ENCODE assay signal across 14 mouse cellular contexts in the genomic region with DNA sequence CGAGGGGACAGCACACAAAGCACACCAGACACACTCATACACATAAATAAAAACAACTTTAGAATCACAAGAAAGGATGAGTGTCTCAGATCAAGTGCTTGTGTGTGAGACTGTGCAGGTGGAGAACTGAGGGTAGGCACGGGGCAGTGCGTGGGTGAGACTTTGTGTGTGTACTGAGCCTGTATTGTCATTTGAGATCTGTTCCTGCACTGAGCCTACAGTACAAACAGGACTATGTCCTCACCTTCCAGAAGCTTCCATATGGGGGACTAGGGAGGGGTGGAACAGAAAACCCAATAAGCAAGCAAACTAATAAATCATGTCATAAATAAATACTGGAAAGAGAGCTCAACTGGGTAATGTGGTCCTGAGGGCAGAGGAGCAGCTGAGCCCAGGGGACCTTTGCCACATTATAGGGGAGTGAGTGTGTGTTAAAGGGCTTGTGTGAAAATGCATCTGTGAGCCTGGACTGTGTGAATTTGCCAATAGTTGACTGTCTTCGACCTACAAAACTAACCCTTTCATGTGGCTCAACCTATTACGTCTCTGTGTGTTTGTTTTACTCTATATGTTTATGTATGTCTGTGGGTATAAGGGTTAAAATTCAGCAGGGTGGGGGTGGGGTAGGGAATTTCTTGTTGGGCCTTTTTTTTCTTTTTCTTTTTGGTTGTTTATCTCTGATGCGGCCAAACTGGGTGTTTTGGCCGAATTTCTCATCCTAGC. TPM values are rescaled to one million over a fixed set of nuclear protein-coding genes. Genes with fewer than 3 reads are reported as not detected.
DNase-seq lines count a peak whose midpoint lies in the region; ATAC-seq and TF ChIP-seq lines count a peak whose summit lies in the region.
"Had no signal": no experiment of that assay in that cellular context is flagged by ENCODE, and none has a peak within 500 bp of the region (broad histone marks: within the 10 kb centered on the region; RNA-seq: fewer than 3 reads in every experiment).

No protein-coding gene starts in this region.

- no peak overlapping the region for H3K27ac ChIP-seq in heart, embryonic 13.5 days (replicated peaks)
- H3K27ac ChIP-seq in lung, embryonic 15.5 days, result peak overlapping the region; percentile 59
- H3K27ac ChIP-seq in intestine, embryonic 15.5 days, result peak overlapping the region; percentile 46; the same call in 1 of the 2 replicates
- no peak overlapping the region for H3K27ac ChIP-seq in neural tube, embryonic 15.5 days (replicated peaks)
- H3K27ac ChIP-seq in left cerebral cortex, adult 2 months, result no peak overlapping the region

- 57% methylated on average over 7 of the region's 7 CpGs for WGBS in heart, embryonic 13.5 days
- WGBS in lung, embryonic 15.5 days, result 44% methylated on average over 7 of the region's 7 CpGs
- WGBS in intestine, embryonic 15.5 days, result 46% methylated on average over 7 of the region's 7 CpGs
- WGBS in neural tube, embryonic 15.5 days, result 65% methylated on average over 7 of the region's 7 CpGs

- intact Hi-C loops in left cerebral cortex, adult 2 months (cut with DNase I), result no loop called here

- H3K27me3 ChIP-seq in heart, embryonic 13.5 days (replicated peaks), result no peaks in the 10 kb centered on the region
- no peaks in the 10 kb centered on the region for H3K27me3 ChIP-seq in lung, embryonic 15.5 days
- H3K27me3 ChIP-seq in intestine, embryonic 15.5 days (replicated peaks), result no peaks in the 10 kb centered on the region
- no peaks in the 10 kb centered on the region for H3K27me3 ChIP-seq in neural tube, embryonic 15.5 days (replicated peaks)
- H3K27me3 ChIP-seq: Patski had no signal

- H3K4me3 ChIP-seq in heart, embryonic 13.5 days, result no peak overlapping the region
- H3K4me3 ChIP-seq in lung, embryonic 15.5 days, result peak overlapping the region; percentile 22
- no peak overlapping the region for H3K4me3 ChIP-seq in intestine, embryonic 15.5 days (replicated peaks)
- no peak overlapping the region for H3K4me3 ChIP-seq in neural tube, embryonic 15.5 days (replicated peaks)
- H3K4me3 ChIP-seq in left cerebral cortex, adult 2 months, result no peak overlapping the region
- H3K4me3 ChIP-seq: erythroblast, embryonic 14.5 days had no signal

- no peak for ATAC-seq in heart, embryonic 13.5 days (ENCODE audit: extremely low read depth, insufficient number of reproducible peaks, low FRiP score, low TSS enrichment)
- ATAC-seq in lung, embryonic 15.5 days (ENCODE audit: borderline replicate concordance, extremely low read depth, low FRiP score, low TSS enrichment), result peak; percentile 81
- peak; percentile 41; the same call in 1 of the 2 replicates for ATAC-seq in intestine, embryonic 15.5 days
- ATAC-seq in neural tube, embryonic 15.5 days (ENCODE audit: low FRiP score), result no peak
- ATAC-seq: Patski had no signal

- H3K4me1 ChIP-seq in heart, embryonic 13.5 days, result peaks cover 40% of the 10 kb centered on the region
- H3K4me1 ChIP-seq in lung, embryonic 15.5 days, result peaks cover 22% of the 10 kb centered on the region
- H3K4me1 ChIP-seq in intestine, embryonic 15.5 days (replicated peaks), result peaks cover 9% of the 10 kb centered on the region
- peaks cover 9% of the 10 kb centered on the region; the same call in 1 of the 2 replicates for H3K4me1 ChIP-seq in neural tube, embryonic 15.5 days

- peaks cover 91% of the 10 kb centered on the region for H3K36me3 ChIP-seq in heart, embryonic 13.5 days
- H3K36me3 ChIP-seq in lung, embryonic 15.5 days, result peaks cover 24% of the 10 kb centered on the region
- peaks cover 14% of the 10 kb centered on the region for H3K36me3 ChIP-seq in intestine, embryonic 15.5 days
- no peaks in the 10 kb centered on the region for H3K36me3 ChIP-seq in neural tube, embryonic 15.5 days

- no peaks in the 10 kb centered on the region for H3K9me3 ChIP-seq in heart, embryonic 13.5 days
- H3K9me3 ChIP-seq in lung, embryonic 15.5 days, result no peaks in the 10 kb centered on the region
- H3K9me3 ChIP-seq in intestine, embryonic 15.5 days, result no peaks in the 10 kb centered on the region
- H3K9me3 ChIP-seq in neural tube, embryonic 15.5 days (replicated peaks), result no peaks in the 10 kb centered on the region

- peak overlapping the region; percentile 17 for H3K9ac ChIP-seq in heart, embryonic 13.5 days
- H3K9ac ChIP-seq in lung, embryonic 15.5 days, result no peak overlapping the region
- H3K9ac ChIP-seq in intestine, embryonic 15.5 days, result no peak overlapping the region
- H3K9ac ChIP-seq in neural tube, embryonic 15.5 days (replicated peaks), result no peak overlapping the region

- peak overlapping the region; percentile 58 for H3K4me2 ChIP-seq in heart, embryonic 13.5 days
- H3K4me2 ChIP-seq in lung, embryonic 15.5 days, result peak overlapping the region; percentile 50
- peak overlapping the region; percentile 47 for H3K4me2 ChIP-seq in intestine, embryonic 15.5 days (replicated peaks)
- peak overlapping the region; percentile 39 for H3K4me2 ChIP-seq in neural tube, embryonic 15.5 days

- no peak for TF ChIP-seq CTCF in left cerebral cortex, adult 2 months (IDR thresholded peaks at IDR 0.05)

- no peak for DNase-seq in heart, adult 18-20 months
- no peak for DNase-seq in lung, postnatal 14 days
- DNase-seq in left cerebral cortex, adult 2 months (ENCODE audit: extremely low spot score in 1 of 2, low spot score in 2 of 2), result no peak
- no peak for DNase-seq in urinary bladder, postnatal 10 days (ENCODE audit: low spot score)
- DNase-seq: cerebellum, adult 8-10 months; right cerebral cortex, adult 18-20 months had no signal

RNA-seq across cellular contexts. Expression of a gene that starts 11.9 kb away (rescaled TPM):
- polyA plus RNA-seq in heart, embryonic 13.5 days (2015; fragmentation: Nextera tagmentation; extraction: Ambion mirVana), result 16.1 and 17.1 TPM in 2 replicates
- total RNA-seq in heart, adult 18-20 months (2021), result 1 to 10 TPM; 2.6 to 3.3 TPM
- 15.1 and 15.9 TPM in 2 replicates for polyA plus RNA-seq in lung, embryonic 15.5 days (2015; fragmentation: Nextera tagmentation; extraction: Ambion mirVana)
- polyA plus RNA-seq in intestine, embryonic 15.5 days (2015; fragmentation: Nextera tagmentation; extraction: Ambion mirVana), result 15.0 and 16.3 TPM in 2 replicates
- 1.3 and 5.0 TPM in 2 replicates for polyA plus RNA-seq in neural tube, embryonic 15.5 days (2015; fragmentation: Nextera tagmentation; extraction: Ambion mirVana)
- under 1 TPM; 0.27 to 0.30 TPM for total RNA-seq in left cerebral cortex, adult 2 months (2021)

RNA-seq across cellular contexts. Expression of a gene that starts 23.8 kb away (rescaled TPM):
- 72.3 and 89.1 TPM in 2 replicates for polyA plus RNA-seq in heart, embryonic 13.5 days (2015; fragmentation: Nextera tagmentation; extraction: Ambion mirVana)
- 100 to 1,000 TPM; 109 to 146 TPM for total RNA-seq in heart, adult 18-20 months (2021)
- polyA plus RNA-seq in lung, embryonic 15.5 days (2015; fragmentation: Nextera tagmentation; extraction: Ambion mirVana), result 44.3 and 48.0 TPM in 2 replicates
- 56.1 and 67.2 TPM in 2 replicates for polyA plus RNA-seq in intestine, embryonic 15.5 days (2015; fragmentation: Nextera tagmentation; extraction: Ambion mirVana)
- 78.9 and 86.0 TPM in 2 replicates for polyA plus RNA-seq in neural tube, embryonic 15.5 days (2015; fragmentation: Nextera tagmentation; extraction: Ambion mirVana)
- 10 to 100 TPM; 49.1 to 51.3 TPM for total RNA-seq in left cerebral cortex, adult 2 months (2021)

RNA-seq across cellular contexts. Expression of a gene that starts 28.1 kb away (rescaled TPM):
- 0.24 and 0.27 TPM in 2 replicates for polyA plus RNA-seq in heart, embryonic 13.5 days (2015; fragmentation: Nextera tagmentation; extraction: Ambion mirVana)
- not detected for total RNA-seq in heart, adult 18-20 months (2021)
- 0.20 and 0.27 TPM in 2 replicates for polyA plus RNA-seq in lung, embryonic 15.5 days (2015; fragmentation: Nextera tagmentation; extraction: Ambion mirVana)
- 0.08 and 0.13 TPM in 2 replicates for polyA plus RNA-seq in intestine, embryonic 15.5 days (2015; fragmentation: Nextera tagmentation; extraction: Ambion mirVana)
- polyA plus RNA-seq in neural tube, embryonic 15.5 days (2015; fragmentation: Nextera tagmentation; extraction: Ambion mirVana), result not detected in 2 replicates
- total RNA-seq in left cerebral cortex, adult 2 months (2021), result not detected
- total RNA-seq: adrenal gland, postnatal 25 days; left cerebral cortex, postnatal 36 days had no signal
- polyA plus RNA-seq: Patski had no signal

RNA-seq across cellular contexts. Expression of a gene that starts 35.9 kb away (rescaled TPM):
- polyA plus RNA-seq in heart, embryonic 13.5 days (2015; fragmentation: Nextera tagmentation; extraction: Ambion mirVana), result 0.72 and 0.99 TPM in 2 replicates
- total RNA-seq in heart, adult 18-20 months (2021), result 1 to 10 TPM; 3.0 to 3.5 TPM
- polyA plus RNA-seq in lung, embryonic 15.5 days (2015; fragmentation: Nextera tagmentation; extraction: Ambion mirVana), result 0.70 and 0.79 TPM in 2 replicates
- polyA plus RNA-seq in intestine, embryonic 15.5 days (2015; fragmentation: Nextera tagmentation; extraction: Ambion mirVana), result 1.2 and 1.7 TPM in 2 replicates
- 3.6 and 3.9 TPM in 2 replicates for polyA plus RNA-seq in neural tube, embryonic 15.5 days (2015; fragmentation: Nextera tagmentation; extraction: Ambion mirVana)
- 100 to 1,000 TPM in 1 of 2 experiments, 10 to 100 TPM in 1; 99.5 to 113 TPM for total RNA-seq in left cerebral cortex, adult 2 months (2021)
- polyA plus RNA-seq: erythroblast, embryonic 14.5 days had no signal

RNA-seq across cellular contexts. Expression of a gene that starts 51.9 kb away (rescaled TPM):
- 92.5 and 114 TPM in 2 replicates for polyA plus RNA-seq in heart, embryonic 13.5 days (2015; fragmentation: Nextera tagmentation; extraction: Ambion mirVana)
- 10 to 100 TPM; 30.0 to 33.2 TPM for total RNA-seq in heart, adult 18-20 months (2021)
- polyA plus RNA-seq in lung, embryonic 15.5 days (2015; fragmentation: Nextera tagmentation; extraction: Ambion mirVana), result 63.8 and 63.9 TPM in 2 replicates
- polyA plus RNA-seq in intestine, embryonic 15.5 days (2015; fragmentation: Nextera tagmentation; extraction: Ambion mirVana), result 46.5 TPM in 2 replicates
- polyA plus RNA-seq in neural tube, embryonic 15.5 days (2015; fragmentation: Nextera tagmentation; extraction: Ambion mirVana), result 20.1 and 30.9 TPM in 2 replicates
- 1 to 10 TPM; 6.4 to 6.7 TPM for total RNA-seq in left cerebral cortex, adult 2 months (2021)

Comparison
In these comparisons a context has a peak if more than half of its experiments do, and no peak if none do; other contexts are left out.
1. ATAC-seq: peak in lung, embryonic 15.5 days (single experiment) and intestine, embryonic 15.5 days (single experiment); none in heart, embryonic 13.5 days (single experiment) and neural tube, embryonic 15.5 days (single experiment).
2. H3K27ac ChIP-seq: peak in lung, embryonic 15.5 days (single experiment) and intestine, embryonic 15.5 days (single experiment); none in heart, embryonic 13.5 days (single experiment), neural tube, embryonic 15.5 days (single experiment) and left cerebral cortex, adult 2 months (single experiment).
3. Peak in every context shown above with its lines, with median percentiles within 50 percentile points of each other: H3K4me2 ChIP-seq.